8 mouse cellular contexts compared by ENCODE assay signal in the genomic region with DNA sequence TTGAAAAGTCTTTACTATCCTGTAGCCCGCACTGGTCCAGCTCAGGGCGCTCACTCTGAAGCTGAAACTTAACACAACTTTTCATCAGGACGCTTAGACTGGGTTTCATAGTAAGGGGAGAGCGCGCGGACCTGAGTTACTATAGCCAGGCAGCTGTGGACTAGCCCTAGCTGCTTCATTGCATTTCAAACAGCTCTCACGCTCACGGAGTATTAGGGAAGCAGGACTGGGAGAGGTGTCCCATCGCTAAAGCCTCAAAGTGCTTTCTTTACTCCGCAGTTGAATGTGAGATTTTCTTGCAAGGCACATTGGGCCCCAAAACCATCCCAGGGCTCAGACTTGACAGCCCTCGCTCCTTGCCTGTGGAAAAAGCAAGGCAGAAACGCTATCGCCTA. TPM values are rescaled to one million over a fixed set of nuclear protein-coding genes. Genes with fewer than 3 reads are reported as not detected.
DNase-seq lines count a peak whose midpoint lies in the region; ATAC-seq and TF ChIP-seq lines count a peak whose summit lies in the region.

No protein-coding gene starts in this region.

- DNase-seq in kidney, postnatal 0 days (ENCODE audit: low spot score) = peak; percentile 65
- no peak for DNase-seq in kidney, adult 8-10 months
- peak; percentile 59 for DNase-seq in embryonic facial prominence, embryonic 11.5 days (ENCODE audit: low spot score)
- DNase-seq in adrenal gland, postnatal 14 days = no peak
- DNase-seq in left cerebral cortex, postnatal 36 days (ENCODE audit: low spot score in 2 of 2) = no peak
- DNase-seq in right cerebral cortex, adult 18-20 months = no peak

- no peaks in the 10 kb centered on the region for H3K36me3 ChIP-seq in kidney, postnatal 0 days (ENCODE audit: insufficient read depth, low read length)
- H3K36me3 ChIP-seq in embryonic facial prominence, embryonic 11.5 days (replicated peaks; ENCODE audit: control insufficient read depth, insufficient read depth, low read depth, low read length) = no peaks in the 10 kb centered on the region
- H3K36me3 ChIP-seq in hindbrain, embryonic 15.5 days = no peaks in the 10 kb centered on the region
- H3K36me3 ChIP-seq in neural tube, embryonic 12.5 days = no peaks in the 10 kb centered on the region

- H3K4me3 ChIP-seq in kidney, postnatal 0 days (replicated peaks; ENCODE audit: low read depth, low read length) = peak overlapping the region; percentile 54
- H3K4me3 ChIP-seq in embryonic facial prominence, embryonic 11.5 days (ENCODE audit: low read depth, low read length) = peak overlapping the region; percentile 70
- H3K4me3 ChIP-seq in hindbrain, embryonic 15.5 days = peak overlapping the region; percentile 67
- peak overlapping the region; percentile 79 for H3K4me3 ChIP-seq in neural tube, embryonic 12.5 days

- ATAC-seq in kidney, postnatal 0 days (replicated peaks; ENCODE audit: low FRiP score, low read depth) = 0 out of 2 replicates have a peak, but pooled peaks have one; percentile 19
- ATAC-seq in embryonic facial prominence, embryonic 11.5 days (replicated peaks; ENCODE audit: insufficient number of reproducible peaks, low FRiP score, low TSS enrichment, low read depth) = no peak
- no peak for ATAC-seq in hindbrain, embryonic 15.5 days (ENCODE audit: low FRiP score, low read depth)
- no peak for ATAC-seq in neural tube, embryonic 12.5 days (ENCODE audit: low FRiP score, low read depth)

- peak overlapping the region; percentile 65; the same call in 1 of the 2 replicates for H3K9ac ChIP-seq in kidney, postnatal 0 days (ENCODE audit: low read depth, low read length)
- H3K9ac ChIP-seq in embryonic facial prominence, embryonic 11.5 days (replicated peaks; ENCODE audit: low read length) = peak overlapping the region; percentile 83
- peak overlapping the region; percentile 62; the same call in 1 of the 2 replicates for H3K9ac ChIP-seq in hindbrain, embryonic 15.5 days
- H3K9ac ChIP-seq in neural tube, embryonic 12.5 days = peak overlapping the region; percentile 81

- no peak for TF ChIP-seq CTCF in kidney, postnatal 0 days (IDR thresholded peaks at IDR 0.05; ENCODE audit: low read depth)

- peaks cover 17% of the 10 kb centered on the region for H3K27me3 ChIP-seq in kidney, postnatal 0 days (ENCODE audit: insufficient read depth, low read length)
- peaks cover 5% of the 10 kb centered on the region for H3K27me3 ChIP-seq in embryonic facial prominence, embryonic 11.5 days (ENCODE audit: control insufficient read depth, insufficient read depth, low read length)
- H3K27me3 ChIP-seq in hindbrain, embryonic 15.5 days = peaks cover 15% of the 10 kb centered on the region
- H3K27me3 ChIP-seq in neural tube, embryonic 12.5 days (replicated peaks) = peaks cover 12% of the 10 kb centered on the region

- no peaks in the 10 kb centered on the region for H3K9me3 ChIP-seq in kidney, postnatal 0 days (replicated peaks; ENCODE audit: low read length)
- no peaks in the 10 kb centered on the region for H3K9me3 ChIP-seq in embryonic facial prominence, embryonic 11.5 days (replicated peaks; ENCODE audit: control insufficient read depth, low read length)
- H3K9me3 ChIP-seq in hindbrain, embryonic 15.5 days = no peaks in the 10 kb centered on the region
- H3K9me3 ChIP-seq in neural tube, embryonic 12.5 days = no peaks in the 10 kb centered on the region

- intact Hi-C loops in left cerebral cortex, postnatal 36 days (cut with DNase I) = no loop called here

- H3K27ac ChIP-seq in kidney, postnatal 0 days = no peak overlapping the region
- peak overlapping the region; percentile 62; the same call in 1 of the 2 replicates for H3K27ac ChIP-seq in embryonic facial prominence, embryonic 11.5 days (replicated peaks; ENCODE audit: low read depth, low read length)
- no peak overlapping the region for H3K27ac ChIP-seq in hindbrain, embryonic 15.5 days (replicated peaks)
- no peak overlapping the region for H3K27ac ChIP-seq in neural tube, embryonic 12.5 days

- H3K4me2 ChIP-seq in kidney, postnatal 0 days (ENCODE audit: low read length) = peak overlapping the region; percentile 89
- H3K4me2 ChIP-seq in embryonic facial prominence, embryonic 11.5 days (ENCODE audit: low read depth, low read length) = peak overlapping the region; percentile 95
- peak overlapping the region; percentile 99 for H3K4me2 ChIP-seq in hindbrain, embryonic 15.5 days
- H3K4me2 ChIP-seq in neural tube, embryonic 12.5 days (replicated peaks) = peak overlapping the region; percentile 95

- 5% methylated on average over 13 of the region's 13 CpGs for WGBS in kidney, postnatal 0 days
- under 1% methylated on average over 13 of the region's 13 CpGs for WGBS in embryonic facial prominence, embryonic 11.5 days
- 6% methylated on average over 13 of the region's 13 CpGs for WGBS in hindbrain, embryonic 15.5 days
- WGBS in neural tube, embryonic 12.5 days = 1% methylated on average over 13 of the region's 13 CpGs

- H3K4me1 ChIP-seq in kidney, postnatal 0 days (replicated peaks; ENCODE audit: insufficient read depth, low read length) = peaks cover 19% of the 10 kb centered on the region; the same call in 1 of the 2 replicates
- peaks cover 8% of the 10 kb centered on the region; the same call in 1 of the 2 replicates for H3K4me1 ChIP-seq in embryonic facial prominence, embryonic 11.5 days (ENCODE audit: control insufficient read depth, insufficient read depth, low read length)
- peaks cover 28% of the 10 kb centered on the region for H3K4me1 ChIP-seq in hindbrain, embryonic 15.5 days (replicated peaks)
- H3K4me1 ChIP-seq in neural tube, embryonic 12.5 days = peaks cover 30% of the 10 kb centered on the region

RNA-seq across cellular contexts. Expression of gene Eya2, which starts 0.8 kb away (rescaled TPM):
- 6.3 and 8.0 TPM in 2 replicates for polyA plus RNA-seq in kidney, postnatal 0 days (2015; fragmentation: Nextera tagmentation; extraction: Ambion mirVana)
- polyA plus RNA-seq in embryonic facial prominence, embryonic 11.5 days (2014; fragmentation: Nextera tagmentation; extraction: Ambion mirVana) = 27.2 and 32.0 TPM in 2 replicates
- 8.2 and 10.1 TPM in 2 replicates for polyA plus RNA-seq in hindbrain, embryonic 15.5 days (2015; fragmentation: Nextera tagmentation; extraction: Ambion mirVana)
- polyA plus RNA-seq in neural tube, embryonic 12.5 days (2016; fragmentation: Nextera tagmentation; extraction: Ambion mirVana) = 23.8 and 36.7 TPM in 2 replicates
- total RNA-seq in adrenal gland, postnatal 14 days (2021) = 3.2 and 5.3 TPM in 2 replicates
- total RNA-seq in left cerebral cortex, postnatal 36 days (2021) = 1 to 10 TPM; 1.7 to 3.9 TPM

Comparison
In these comparisons a context has a peak if more than half of its experiments do, and no peak if none do; other contexts are left out.
1. DNase-seq: peak in kidney, postnatal 0 days (single experiment) and embryonic facial prominence, embryonic 11.5 days (single experiment); none in kidney, adult 8-10 months (0 of 2), adrenal gland, postnatal 14 days (single experiment), left cerebral cortex, postnatal 36 days (0 of 2) and right cerebral cortex, adult 18-20 months (single experiment).
2. Peak in every context shown above with its lines, with median percentiles within 50 percentile points of each other: H3K4me2 ChIP-seq, H3K4me3 ChIP-seq and H3K9ac ChIP-seq.